Mouse (Mus musculus): Measurements from ENCODE around the gene Stub1. TPM values are rescaled to one million over a fixed set of nuclear protein-coding genes. Genes with fewer than 3 reads are reported as not detected.

Stub1 gene
- polyA plus RNA-seq, 1 experiment from 2014 or later: 4.2 TPM

Other genes with a start within 250 kb of the Stub1 start
- gene Gng13, start 116.2 kb downstream of the Stub1 start, polyA plus RNA-seq (2014; fragmentation: Illumina TruSeq; extraction: RNeasy Lipid Tissue Mini Kit (QIAGEN cat#74804); ENCODE audit: low replicate concordance): not detected
- not detected for gene Chtf18, start 106.0 kb downstream of the Stub1 start, polyA plus RNA-seq (2014; fragmentation: Illumina TruSeq; extraction: RNeasy Lipid Tissue Mini Kit (QIAGEN cat#74804); ENCODE audit: low replicate concordance)
- gene Rpusd1, start 105.7 kb downstream of the Stub1 start, polyA plus RNA-seq (2014; fragmentation: Illumina TruSeq; extraction: RNeasy Lipid Tissue Mini Kit (QIAGEN cat#74804); ENCODE audit: low replicate concordance): not detected
- gene Mslnl, start 97.4 kb downstream of the Stub1 start, polyA plus RNA-seq (2014; fragmentation: Illumina TruSeq; extraction: RNeasy Lipid Tissue Mini Kit (QIAGEN cat#74804); ENCODE audit: low replicate concordance): not detected
- not detected for gene Msln, start 79.0 kb downstream of the Stub1 start, polyA plus RNA-seq (2014; fragmentation: Illumina TruSeq; extraction: RNeasy Lipid Tissue Mini Kit (QIAGEN cat#74804); ENCODE audit: low replicate concordance)
- 0.67 TPM for gene Narfl, start 59.6 kb downstream of the Stub1 start, polyA plus RNA-seq (2014; fragmentation: Illumina TruSeq; extraction: RNeasy Lipid Tissue Mini Kit (QIAGEN cat#74804); ENCODE audit: low replicate concordance)
- gene Haghl, start 47.7 kb downstream of the Stub1 start, polyA plus RNA-seq (2014; fragmentation: Illumina TruSeq; extraction: RNeasy Lipid Tissue Mini Kit (QIAGEN cat#74804); ENCODE audit: low replicate concordance): not detected
- not detected for gene Ccdc78, start 46.8 kb downstream of the Stub1 start, polyA plus RNA-seq (2014; fragmentation: Illumina TruSeq; extraction: RNeasy Lipid Tissue Mini Kit (QIAGEN cat#74804); ENCODE audit: low replicate concordance)
- not detected for gene Fam173a, start 40.5 kb downstream of the Stub1 start, polyA plus RNA-seq (2014; fragmentation: Illumina TruSeq; extraction: RNeasy Lipid Tissue Mini Kit (QIAGEN cat#74804); ENCODE audit: low replicate concordance)
- gene AC134908.4, start 37.7 kb downstream of the Stub1 start, polyA plus RNA-seq (2014; fragmentation: Illumina TruSeq; extraction: RNeasy Lipid Tissue Mini Kit (QIAGEN cat#74804); ENCODE audit: low replicate concordance): not detected
- gene Metrn, start 36.3 kb downstream of the Stub1 start, polyA plus RNA-seq (2014; fragmentation: Illumina TruSeq; extraction: RNeasy Lipid Tissue Mini Kit (QIAGEN cat#74804); ENCODE audit: low replicate concordance): not detected
- gene Fbxl16, start 24.3 kb downstream of the Stub1 start, polyA plus RNA-seq (2014; fragmentation: Illumina TruSeq; extraction: RNeasy Lipid Tissue Mini Kit (QIAGEN cat#74804); ENCODE audit: low replicate concordance): 0.67 TPM
- 0.26 TPM for gene Wdr24, start 9.8 kb downstream of the Stub1 start, polyA plus RNA-seq (2014; fragmentation: Illumina TruSeq; extraction: RNeasy Lipid Tissue Mini Kit (QIAGEN cat#74804); ENCODE audit: low replicate concordance)
- 1.8 TPM for gene Jmjd8, start 4.5 kb downstream of the Stub1 start, polyA plus RNA-seq (2014; fragmentation: Illumina TruSeq; extraction: RNeasy Lipid Tissue Mini Kit (QIAGEN cat#74804); ENCODE audit: low replicate concordance)
- gene Rhbdl1, start 3.9 kb upstream of the Stub1 start, polyA plus RNA-seq (2014; fragmentation: Illumina TruSeq; extraction: RNeasy Lipid Tissue Mini Kit (QIAGEN cat#74804); ENCODE audit: low replicate concordance): not detected
- not detected for gene Gm20683, start 8.4 kb upstream of the Stub1 start, polyA plus RNA-seq (2014; fragmentation: Illumina TruSeq; extraction: RNeasy Lipid Tissue Mini Kit (QIAGEN cat#74804); ENCODE audit: low replicate concordance)
- gene Rhot2, start 11.4 kb upstream of the Stub1 start, polyA plus RNA-seq (2014; fragmentation: Illumina TruSeq; extraction: RNeasy Lipid Tissue Mini Kit (QIAGEN cat#74804); ENCODE audit: low replicate concordance): 13.3 TPM
- gene Wdr90, start 28.1 kb upstream of the Stub1 start, polyA plus RNA-seq (2014; fragmentation: Illumina TruSeq; extraction: RNeasy Lipid Tissue Mini Kit (QIAGEN cat#74804); ENCODE audit: low replicate concordance): 0.82 TPM
- gene Mcrip2, start 35.4 kb upstream of the Stub1 start, polyA plus RNA-seq (2014; fragmentation: Illumina TruSeq; extraction: RNeasy Lipid Tissue Mini Kit (QIAGEN cat#74804); ENCODE audit: low replicate concordance): not detected
- gene Mettl26, start 41.7 kb upstream of the Stub1 start, polyA plus RNA-seq (2014; fragmentation: Illumina TruSeq; extraction: RNeasy Lipid Tissue Mini Kit (QIAGEN cat#74804); ENCODE audit: low replicate concordance): 9.2 TPM
- gene Wfikkn1, start 47.5 kb upstream of the Stub1 start, polyA plus RNA-seq (2014; fragmentation: Illumina TruSeq; extraction: RNeasy Lipid Tissue Mini Kit (QIAGEN cat#74804); ENCODE audit: low replicate concordance): not detected
- 0.48 TPM for gene Rab40c, start 86.3 kb upstream of the Stub1 start, polyA plus RNA-seq (2014; fragmentation: Illumina TruSeq; extraction: RNeasy Lipid Tissue Mini Kit (QIAGEN cat#74804); ENCODE audit: low replicate concordance)
- 23.5 TPM for gene Pigq, start 111.5 kb upstream of the Stub1 start, polyA plus RNA-seq (2014; fragmentation: Illumina TruSeq; extraction: RNeasy Lipid Tissue Mini Kit (QIAGEN cat#74804); ENCODE audit: low replicate concordance)
- gene Nhlrc4, start 111.6 kb upstream of the Stub1 start, polyA plus RNA-seq (2014; fragmentation: Illumina TruSeq; extraction: RNeasy Lipid Tissue Mini Kit (QIAGEN cat#74804); ENCODE audit: low replicate concordance): not detected
- gene A930017K11Rik, start 119.2 kb upstream of the Stub1 start, polyA plus RNA-seq (2014; fragmentation: Illumina TruSeq; extraction: RNeasy Lipid Tissue Mini Kit (QIAGEN cat#74804); ENCODE audit: low replicate concordance): not detected
- 1.8 TPM for gene Capn15, start 152.4 kb upstream of the Stub1 start, polyA plus RNA-seq (2014; fragmentation: Illumina TruSeq; extraction: RNeasy Lipid Tissue Mini Kit (QIAGEN cat#74804); ENCODE audit: low replicate concordance)
- 7.1 TPM for gene Rab11fip3, start 236.2 kb upstream of the Stub1 start, polyA plus RNA-seq (2014; fragmentation: Illumina TruSeq; extraction: RNeasy Lipid Tissue Mini Kit (QIAGEN cat#74804); ENCODE audit: low replicate concordance)

Data from small intestine, adult 10 weeks (tissue).